Mouse (Mus musculus) erythroblast, embryonic 14.5 days (primary cell): Measurements from ENCODE around the gene Ifrd2. TPM values are rescaled to one million over a fixed set of nuclear protein-coding genes. Genes with fewer than 3 reads are reported as not detected.

ENCODE experiments used
- H3K27me3 ChIP-seq: 2 replicates; pipeline ENCODE4 v1.6.1; 2012; ENCODE audit warnings: inconsistent platforms; ENCODE audit not compliant: control insufficient read depth
- H3K36me3 ChIP-seq: 2 replicates; pipeline ENCODE4 v1.6.1; 2012; ENCODE audit warnings: mild to moderate bottlenecking, inconsistent platforms; ENCODE audit not compliant: control insufficient read depth
- H3K4me1 ChIP-seq: 2 replicates; pipeline ENCODE4 v1.6.1; 2012; ENCODE audit warnings: inconsistent platforms; ENCODE audit not compliant: control insufficient read depth
- H3K4me3 ChIP-seq: replicated peaks from 2 replicates; pipeline ENCODE3; 2012; ENCODE audit warnings: moderate library complexity, mild to moderate bottlenecking, inconsistent platforms
- H3K9me3 ChIP-seq: 2 replicates; pipeline ENCODE4 v1.6.1; 2012; ENCODE audit warnings: low read length, inconsistent platforms, mixed read lengths; ENCODE audit not compliant: control insufficient read depth
- GATA1 ChIP-seq: IDR thresholded peaks from 2 replicates; pipeline ENCODE4 v1.6.1; 2012; ENCODE audit warnings: low read length, inconsistent platforms, mixed read lengths
- TAL1 ChIP-seq: IDR thresholded peaks from 3 replicates; pipeline ENCODE4 v1.6.1; 2012; ENCODE audit warnings: low read length, inconsistent platforms, mixed read lengths
- polyA plus RNA-seq: library from polyadenylated mRNA; stranded (reverse); fragments of >175 nt; gene quantifications from 2 replicates; pipeline ENCODE4 v1.2.3, GENCODE M21; 2012

Gene Ifrd2
- polyA plus RNA-seq, 1 experiment: 91.3 TPM

GRCm38 (mm10) chr9:107593101-107593976 lies 5.9 kb downstream of the Ifrd2 start:
- no peaks in the 10 kb centered on the region for H3K9me3 ChIP-seq
- no peak for TF ChIP-seq TAL1
- TF ChIP-seq GATA1: no peak
- H3K4me1 ChIP-seq: peaks cover 64% of the 10 kb centered on the region
- peaks cover 77% of the 10 kb centered on the region for H3K36me3 ChIP-seq
- peaks cover 3% of the 10 kb centered on the region for H3K27me3 ChIP-seq
- no peak overlapping the region for H3K4me3 ChIP-seq

- Histone ChIP-seq H3K4me3 (no peak overlapping the region), H3K4me1 (peaks cover 56% of the 10 kb centered on the region), H3K9me3 (no peaks in the 10 kb centered on the region), H3K36me3 (peaks cover 66% of the 10 kb centered on the region), H3K27me3 (peaks cover 14% of the 10 kb centered on the region)
- no peak for TF ChIP-seq TAL1
- no peak for TF ChIP-seq GATA1
Observed at GRCm38 (mm10) chr9:107594281-107595062, 7.0 kb downstream of the Ifrd2 start.

- H3K36me3 ChIP-seq: peaks cover 42% of the 10 kb centered on the region
- peaks cover 33% of the 10 kb centered on the region for H3K27me3 ChIP-seq
- no peaks in the 10 kb centered on the region for H3K9me3 ChIP-seq
- no peak for TF ChIP-seq GATA1
- no peak for TF ChIP-seq TAL1
- H3K4me3 ChIP-seq: no peak overlapping the region
- peaks cover 53% of the 10 kb centered on the region for H3K4me1 ChIP-seq
Observed at GRCm38 (mm10) chr9:107596619-107597569, 9.5 kb downstream of the Ifrd2 start.

- peaks cover 53% of the 10 kb centered on the region for H3K4me1 ChIP-seq
Observed at GRCm38 (mm10) chr9:107598385-107598784, 10.9 kb downstream of the Ifrd2 start.

GRCm38 (mm10) chr9:107599433-107599832 lies 12.0 kb downstream of the Ifrd2 start:
- H3K4me1 ChIP-seq: peaks cover 45% of the 10 kb centered on the region
- peaks cover 43% of the 10 kb centered on the region for H3K27me3 ChIP-seq
- TF ChIP-seq GATA1: no peak
- no peak for TF ChIP-seq TAL1
- H3K36me3 ChIP-seq: peaks cover 16% of the 10 kb centered on the region
- no peak overlapping the region for H3K4me3 ChIP-seq
- no peaks in the 10 kb centered on the region for H3K9me3 ChIP-seq

More at GRCm38 (mm10) chr9:107598385-107598784, 10.9 kb downstream of the Ifrd2 start:
- Histone ChIP-seq H3K9me3 (no peaks in the 10 kb centered on the region), H3K36me3 (peaks cover 27% of the 10 kb centered on the region), H3K27me3 (peaks cover 37% of the 10 kb centered on the region), H3K4me3 (no peak overlapping the region)
- TF ChIP-seq GATA1: no peak
- no peak for TF ChIP-seq TAL1

- H3K27me3 ChIP-seq: peaks cover 45% of the 10 kb centered on the region
- peaks cover 47% of the 10 kb centered on the region for H3K4me1 ChIP-seq
- no peak overlapping the region for H3K4me3 ChIP-seq
- TF ChIP-seq GATA1: no peak
- H3K9me3 ChIP-seq: no peaks in the 10 kb centered on the region
- peaks cover 12% of the 10 kb centered on the region for H3K36me3 ChIP-seq
Observed at GRCm38 (mm10) chr9:107599842-107600241, 12.4 kb downstream of the Ifrd2 start.

- Histone ChIP-seq H3K4me1 (peaks cover 55% of the 10 kb centered on the region), H3K4me3 (no peak overlapping the region), H3K36me3 (peaks cover 5% of the 10 kb centered on the region), H3K9me3 (no peaks in the 10 kb centered on the region), H3K27me3 (peaks cover 49% of the 10 kb centered on the region)
- TF ChIP-seq GATA1 (no peak), TAL1 (no peak)
Observed at GRCm38 (mm10) chr9:107600745-107601144, 13.3 kb downstream of the Ifrd2 start.

- peaks cover 51% of the 10 kb centered on the region for H3K4me1 ChIP-seq
Observed at GRCm38 (mm10) chr9:107601275-107601674, 13.8 kb downstream of the Ifrd2 start.

More at GRCm38 (mm10) chr9:107601275-107601674, 13.8 kb downstream of the Ifrd2 start:
- H3K36me3 ChIP-seq: no peaks in the 10 kb centered on the region; the same call in 1 of the 2 replicates
- TF ChIP-seq GATA1 (no peak), TAL1 (no peak)
- H3K4me3 ChIP-seq: no peak overlapping the region
- no peaks in the 10 kb centered on the region for H3K9me3 ChIP-seq
- peaks cover 49% of the 10 kb centered on the region for H3K27me3 ChIP-seq
